Mouse (Mus musculus) forebrain, embryonic 15.5 days (tissue): Measurements from ENCODE around the gene Cmip. TPM values are rescaled to one million over a fixed set of nuclear protein-coding genes. Genes with fewer than 3 reads are reported as not detected.

ENCODE experiments used
- ATAC-seq: fragments of 200-750 bp; cut with Nextera tagmentation; replicated peaks from 2 replicates; pipeline ENCODE4 v1.8.0; 2017; ENCODE audit warnings: mild to moderate bottlenecking, moderate TSS enrichment, moderate library complexity
- H3K27ac ChIP-seq: fragments of 300-500 bp; sonication (generic); replicated peaks from 2 replicates; pipeline ENCODE4 v1.5.1; 2015; ENCODE audit warnings: mild to moderate bottlenecking, inconsistent platforms
- H3K27me3 ChIP-seq: fragments of 300-500 bp; sonication (generic); 2 replicates; pipeline ENCODE4 v1.6.1; 2015; ENCODE audit warnings: inconsistent platforms
- H3K36me3 ChIP-seq: fragments of 300-500 bp; sonication (generic); 2 replicates; pipeline ENCODE4 v1.6.1; 2015; ENCODE audit warnings: mild to moderate bottlenecking, inconsistent platforms
- H3K4me1 ChIP-seq: fragments of 300-500 bp; sonication (generic); 2 replicates; pipeline ENCODE4 v1.6.1; 2015; ENCODE audit warnings: inconsistent platforms
- H3K4me2 ChIP-seq: fragments of 300-500 bp; sonication (generic); replicated peaks from 2 replicates; pipeline ENCODE4 v1.6.1; 2015; ENCODE audit warnings: mild to moderate bottlenecking, inconsistent platforms
- H3K4me3 ChIP-seq: fragments of 300-500 bp; sonication (generic); 2 replicates; pipeline ENCODE4 v1.5.1; 2015; ENCODE audit warnings: mild to moderate bottlenecking, inconsistent platforms
- H3K9ac ChIP-seq: fragments of 300-500 bp; sonication (generic); replicated peaks from 2 replicates; pipeline ENCODE4 v1.6.1; 2015; ENCODE audit warnings: mild to moderate bottlenecking, inconsistent platforms
- H3K9me3 ChIP-seq: fragments of 300-500 bp; sonication (generic); 2 replicates; pipeline ENCODE4 v1.6.1; 2016; ENCODE audit warnings: inconsistent platforms
- WGBS: fragments of 180-500 bp; shearing (Covaris S2); methylation state at CpG from one replicate; pipeline ENCODE4 v1.1.7; 2015; ENCODE audit warnings: mixed read lengths; 5-methylcytosine and 5-hydroxymethylcytosine counted together
- polyA plus RNA-seq: library from polyadenylated mRNA; unstranded; fragments of >200 nt; fragmentation: Nextera tagmentation; extraction: Ambion mirVana; gene quantifications from 2 replicates; pipeline ENCODE4 v1.2.1, GENCODE M21; 2015

The Cmip gene
- polyA plus RNA-seq, 1 experiment from 2014 or later = 83.8 TPM

DNA sequence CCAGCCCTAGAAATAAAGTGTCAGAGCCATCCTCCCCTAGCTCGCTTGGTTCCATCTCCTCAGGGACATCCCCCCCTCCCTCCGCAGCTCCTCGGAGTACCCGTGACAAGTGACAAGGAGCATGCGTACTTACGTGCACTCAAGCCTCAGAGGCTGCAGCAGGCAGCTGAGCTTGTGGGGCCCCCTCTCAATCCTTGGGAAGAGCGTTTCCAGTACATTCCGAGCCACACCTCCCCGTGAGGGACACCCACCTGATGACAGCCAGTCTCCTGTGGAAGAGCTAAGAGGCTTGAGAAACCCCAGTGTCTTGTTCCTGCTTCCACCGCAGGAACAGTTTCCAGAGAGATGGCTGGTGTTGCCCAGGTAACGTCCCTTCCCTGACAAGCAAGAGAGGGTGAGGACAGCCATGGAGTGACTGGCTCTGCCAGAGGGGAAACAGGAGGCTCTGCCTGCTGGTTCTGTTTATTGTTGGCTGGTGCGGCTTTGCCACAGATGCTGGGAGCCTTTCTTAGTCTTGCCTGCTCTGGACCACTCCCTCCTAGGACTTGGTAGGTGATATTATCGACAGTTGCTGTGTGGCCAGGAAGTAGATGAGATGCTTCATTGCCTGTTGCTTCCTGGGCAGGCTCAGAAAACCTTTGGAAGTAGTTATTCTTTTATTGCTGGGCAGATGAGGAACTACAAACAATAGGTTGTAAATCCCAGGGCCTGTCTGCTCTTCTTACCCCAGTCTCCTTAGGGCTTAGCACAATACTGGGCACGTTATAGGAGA lies 147.0 kb downstream of the Cmip start:
- H3K4me1 ChIP-seq = peaks cover 42% of the 10 kb centered on the region
- no peaks in the 10 kb centered on the region for H3K36me3 ChIP-seq
- H3K27me3 ChIP-seq = no peaks in the 10 kb centered on the region
- 51% methylated on average over 14 of the region's 14 CpGs for WGBS
- no peak overlapping the region for H3K4me2 ChIP-seq
- peak overlapping the region; percentile 81 for H3K27ac ChIP-seq
- H3K9ac ChIP-seq = no peak overlapping the region
- ATAC-seq = no peak
- no peaks in the 10 kb centered on the region for H3K9me3 ChIP-seq
- H3K4me3 ChIP-seq = no peak overlapping the region

DNA sequence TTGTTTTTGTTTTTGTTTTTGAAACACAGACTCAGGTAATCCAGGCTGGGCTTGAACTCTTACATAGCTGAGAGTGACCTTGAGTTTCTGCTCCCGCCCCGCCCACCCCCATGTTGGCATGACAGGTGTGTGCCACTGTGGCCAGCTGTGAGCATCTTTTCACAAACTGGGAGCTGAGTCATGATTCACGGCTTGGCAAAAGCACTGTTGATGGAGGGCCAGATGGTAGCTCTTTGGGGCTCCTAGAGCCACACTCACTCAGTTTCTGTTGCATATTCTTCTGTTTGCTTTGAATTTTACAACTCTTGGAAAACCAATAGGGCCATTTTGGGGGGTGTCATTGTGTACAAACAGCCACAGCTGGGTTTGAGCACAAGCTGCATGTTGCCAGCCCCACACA lies 149.2 kb downstream of the Cmip start:
- no peaks in the 10 kb centered on the region for H3K9me3 ChIP-seq
- no peaks in the 10 kb centered on the region for H3K36me3 ChIP-seq
- peaks cover 41% of the 10 kb centered on the region for H3K4me1 ChIP-seq
- H3K4me2 ChIP-seq = no peak overlapping the region
- no peak overlapping the region for H3K4me3 ChIP-seq
- ATAC-seq = no peak
- no peak overlapping the region for H3K9ac ChIP-seq
- no peaks in the 10 kb centered on the region for H3K27me3 ChIP-seq
- H3K27ac ChIP-seq = no peak overlapping the region
- 85% methylated on average over 3 of the region's 3 CpGs for WGBS

DNA sequence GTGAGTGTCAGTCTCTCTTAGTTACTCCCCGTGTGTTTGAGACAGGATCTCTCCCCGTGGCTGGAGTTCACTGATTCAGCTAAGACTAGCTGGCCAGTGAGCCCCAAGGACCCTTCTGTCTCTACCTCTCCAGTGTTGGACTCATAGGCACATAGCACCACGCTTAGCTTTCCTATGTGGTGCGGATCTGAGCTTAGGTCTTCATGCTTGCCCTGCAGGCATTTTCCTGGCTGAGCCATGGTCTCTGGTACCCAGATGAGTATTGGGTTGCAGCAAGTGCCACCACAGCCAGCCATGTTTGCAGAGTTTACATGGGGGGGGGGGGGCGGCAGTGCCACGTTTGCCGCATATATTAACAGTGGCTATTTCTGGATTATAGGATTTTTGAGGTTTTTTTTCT lies 151.8 kb downstream of the Cmip start:
- WGBS = 81% methylated on average over 7 of the region's 7 CpGs
- H3K4me3 ChIP-seq = no peak overlapping the region
- no peak overlapping the region for H3K27ac ChIP-seq
- ATAC-seq = no peak
- no peak overlapping the region for H3K4me2 ChIP-seq
- no peaks in the 10 kb centered on the region for H3K36me3 ChIP-seq
- H3K4me1 ChIP-seq = peaks cover 18% of the 10 kb centered on the region
- no peaks in the 10 kb centered on the region for H3K9me3 ChIP-seq
- no peaks in the 10 kb centered on the region for H3K27me3 ChIP-seq
- H3K9ac ChIP-seq = no peak overlapping the region

GRCm38 (mm10) chr8:117409056-117409455 lies 152.2 kb downstream of the Cmip start:
- H3K4me2 ChIP-seq = no peak overlapping the region
- no peak for ATAC-seq
- no peaks in the 10 kb centered on the region for H3K27me3 ChIP-seq
- WGBS = 78% methylated on average over 7 of the region's 7 CpGs
- H3K4me3 ChIP-seq = no peak overlapping the region
- no peak overlapping the region for H3K9ac ChIP-seq
- peaks cover 13% of the 10 kb centered on the region for H3K4me1 ChIP-seq
- H3K36me3 ChIP-seq = no peaks in the 10 kb centered on the region
- H3K27ac ChIP-seq = no peak overlapping the region
- no peaks in the 10 kb centered on the region for H3K9me3 ChIP-seq

- Histone ChIP-seq H3K9me3 (no peaks in the 10 kb centered on the region), H3K4me1 (peaks cover 10% of the 10 kb centered on the region), H3K4me3 (no peak overlapping the region), H3K36me3 (no peaks in the 10 kb centered on the region), H3K9ac (no peak overlapping the region), H3K27me3 (no peaks in the 10 kb centered on the region), H3K27ac (no peak overlapping the region), H3K4me2 (no peak overlapping the region)
- WGBS = 73% methylated on average over 10 of the region's 10 CpGs
- no peak for ATAC-seq
Observed at GRCm38 (mm10) chr8:117410391-117410790, 153.5 kb downstream of the Cmip start.

DNA sequence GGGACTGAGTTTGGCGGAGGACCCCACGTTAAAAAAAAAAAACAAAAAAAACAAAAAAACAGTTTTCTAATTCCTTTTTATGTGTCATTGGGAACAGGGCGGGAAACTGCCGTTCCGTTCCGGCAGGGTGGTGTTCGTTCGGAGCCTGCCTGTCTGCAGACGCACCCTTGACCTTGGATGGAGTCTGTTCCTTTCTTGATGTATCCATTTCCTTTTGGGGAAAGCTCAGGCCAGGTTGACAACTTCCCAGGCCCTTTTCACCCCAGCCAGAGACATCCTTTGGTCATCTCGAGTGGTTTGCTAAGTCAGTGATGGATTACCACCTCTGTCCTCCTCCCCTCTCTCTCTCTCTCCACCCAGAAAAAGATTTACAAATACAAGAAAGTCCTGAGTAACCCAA lies 154.0 kb downstream of the Cmip start:
- Histone ChIP-seq H3K9me3 (no peaks in the 10 kb centered on the region), H3K4me3 (no peak overlapping the region), H3K4me2 (no peak overlapping the region), H3K27me3 (no peaks in the 10 kb centered on the region), H3K36me3 (no peaks in the 10 kb centered on the region), H3K9ac (no peak overlapping the region), H3K4me1 (peaks cover 10% of the 10 kb centered on the region), H3K27ac (no peak overlapping the region)
- ATAC-seq = no peak
- WGBS = 89% methylated on average over 10 of the region's 10 CpGs

GRCm38 (mm10) chr8:117412232-117412631 lies 155.4 kb downstream of the Cmip start:
- ATAC-seq = no peak
- no peak overlapping the region for H3K27ac ChIP-seq
- no peak overlapping the region for H3K9ac ChIP-seq
- no peaks in the 10 kb centered on the region for H3K9me3 ChIP-seq
- WGBS = 89% methylated on average over 10 of the region's 10 CpGs
- peaks cover 7% of the 10 kb centered on the region; the same call in 1 of the 2 replicates for H3K36me3 ChIP-seq
- peaks cover 10% of the 10 kb centered on the region for H3K4me1 ChIP-seq
- no peak overlapping the region for H3K4me3 ChIP-seq
- no peaks in the 10 kb centered on the region for H3K27me3 ChIP-seq
- H3K4me2 ChIP-seq = no peak overlapping the region

DNA sequence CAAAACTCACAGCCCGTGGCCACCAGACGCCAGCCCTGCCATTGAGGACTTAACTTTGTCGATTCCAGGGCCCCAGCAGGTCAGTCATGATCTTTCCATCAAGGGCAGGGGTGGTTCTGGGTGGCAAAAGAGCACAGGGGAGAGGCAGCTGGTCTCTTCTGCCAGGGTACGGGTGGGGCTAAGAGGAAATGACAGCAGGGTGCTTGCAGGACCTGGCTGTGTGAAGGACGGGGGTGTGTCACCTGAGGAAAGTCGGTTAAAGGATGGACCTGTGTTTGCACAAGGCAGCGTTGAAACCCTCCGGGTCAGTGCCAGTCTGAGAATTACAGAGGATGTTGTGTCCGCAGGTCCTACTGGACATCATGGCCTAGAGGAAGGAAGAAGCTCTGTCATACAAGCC lies 161.0 kb downstream of the Cmip start:
- Histone ChIP-seq H3K27me3 (no peaks in the 10 kb centered on the region), H3K4me1 (peaks cover 12% of the 10 kb centered on the region), H3K4me3 (no peak overlapping the region), H3K27ac (no peak overlapping the region), H3K4me2 (no peak overlapping the region), H3K9me3 (no peaks in the 10 kb centered on the region), H3K36me3 (peaks cover 7% of the 10 kb centered on the region; the same call in 1 of the 2 replicates), H3K9ac (no peak overlapping the region)
- 95% methylated on average over 9 of the region's 9 CpGs for WGBS
- no peak for ATAC-seq

DNA sequence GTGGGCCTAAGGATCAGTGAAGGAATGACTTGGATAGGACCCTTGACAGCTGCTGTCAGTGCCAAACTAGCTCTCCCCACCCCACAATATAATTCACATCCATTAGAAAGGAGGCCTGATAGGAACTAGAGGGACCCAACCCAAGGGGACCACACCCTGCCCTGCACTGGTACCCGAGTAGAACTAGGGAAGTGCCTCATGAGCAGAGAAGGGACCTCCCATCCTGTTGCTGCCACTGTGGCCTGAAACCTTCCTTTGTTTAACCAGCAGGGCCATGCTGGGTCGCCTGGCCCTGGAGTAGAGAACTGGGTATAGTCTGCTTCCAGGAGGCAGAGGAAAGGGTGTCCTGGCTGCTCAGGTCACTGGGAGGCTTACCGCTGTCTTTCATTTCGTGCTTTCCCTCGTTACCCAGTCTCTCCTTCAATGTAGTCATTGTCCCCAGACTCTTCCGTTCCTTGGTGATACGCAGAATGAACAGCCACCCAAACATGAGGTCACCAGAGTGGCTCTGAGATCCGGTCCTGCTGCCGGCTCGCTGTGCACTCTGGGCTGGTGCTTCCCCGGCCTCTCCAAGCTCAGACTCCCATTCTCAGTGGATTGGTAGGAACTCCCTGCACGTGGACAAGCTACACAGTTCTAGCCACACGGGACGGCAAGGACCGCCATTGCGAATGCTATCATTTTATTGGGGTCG lies 164.1 kb downstream of the Cmip start:
- H3K9ac ChIP-seq = no peak overlapping the region
- peaks cover 18% of the 10 kb centered on the region; the same call in 1 of the 2 replicates for H3K36me3 ChIP-seq
- H3K27me3 ChIP-seq = no peaks in the 10 kb centered on the region
- no peak overlapping the region for H3K4me3 ChIP-seq
- no peak overlapping the region for H3K27ac ChIP-seq
- H3K4me1 ChIP-seq = peaks cover 21% of the 10 kb centered on the region
- ATAC-seq = no peak
- H3K4me2 ChIP-seq = no peak overlapping the region
- no peaks in the 10 kb centered on the region for H3K9me3 ChIP-seq
- 83% methylated on average over 17 of the region's 17 CpGs for WGBS

DNA sequence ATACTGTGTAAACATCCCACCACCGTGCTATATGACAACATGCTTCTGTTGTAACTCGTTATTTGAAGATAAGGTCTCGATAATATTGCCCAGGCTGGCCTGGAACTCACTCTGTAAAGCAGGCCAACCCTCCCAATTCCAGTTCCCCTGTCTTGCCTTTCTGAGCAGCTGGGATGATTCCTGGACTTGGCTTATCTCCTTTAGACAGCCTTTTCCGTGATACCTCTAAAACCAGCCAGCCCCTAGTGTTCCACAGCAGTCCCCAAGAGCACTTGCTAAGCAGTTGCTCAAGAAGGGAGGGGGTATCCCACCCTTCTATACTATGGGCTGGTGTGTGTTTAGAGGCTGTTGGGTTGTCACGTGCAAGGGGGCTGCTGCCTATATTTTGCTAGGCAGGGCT lies 165.0 kb downstream of the Cmip start:
- peaks cover 16% of the 10 kb centered on the region; the same call in 1 of the 2 replicates for H3K36me3 ChIP-seq
- H3K27ac ChIP-seq = peak overlapping the region; percentile 39; the same call in 1 of the 2 replicates
- ATAC-seq = no peak
- H3K4me3 ChIP-seq = no peak overlapping the region
- H3K9me3 ChIP-seq = no peaks in the 10 kb centered on the region
- H3K4me2 ChIP-seq = no peak overlapping the region
- no peaks in the 10 kb centered on the region for H3K27me3 ChIP-seq
- WGBS = 69% methylated on average over 5 of the region's 5 CpGs
- H3K9ac ChIP-seq = no peak overlapping the region
- H3K4me1 ChIP-seq = peaks cover 21% of the 10 kb centered on the region

- no peaks in the 10 kb centered on the region for H3K9me3 ChIP-seq
- no peak overlapping the region for H3K9ac ChIP-seq
- no peaks in the 10 kb centered on the region for H3K27me3 ChIP-seq
- H3K36me3 ChIP-seq = peaks cover 16% of the 10 kb centered on the region; the same call in 1 of the 2 replicates
- H3K4me1 ChIP-seq = peaks cover 21% of the 10 kb centered on the region
- peak overlapping the region; percentile 39; the same call in 1 of the 2 replicates for H3K27ac ChIP-seq
- WGBS = 69% methylated on average over 6 of the region's 6 CpGs
- ATAC-seq = no peak
- no peak overlapping the region for H3K4me3 ChIP-seq
- H3K4me2 ChIP-seq = no peak overlapping the region
Observed at GRCm38 (mm10) chr8:117422343-117422742, 165.5 kb downstream of the Cmip start.

DNA sequence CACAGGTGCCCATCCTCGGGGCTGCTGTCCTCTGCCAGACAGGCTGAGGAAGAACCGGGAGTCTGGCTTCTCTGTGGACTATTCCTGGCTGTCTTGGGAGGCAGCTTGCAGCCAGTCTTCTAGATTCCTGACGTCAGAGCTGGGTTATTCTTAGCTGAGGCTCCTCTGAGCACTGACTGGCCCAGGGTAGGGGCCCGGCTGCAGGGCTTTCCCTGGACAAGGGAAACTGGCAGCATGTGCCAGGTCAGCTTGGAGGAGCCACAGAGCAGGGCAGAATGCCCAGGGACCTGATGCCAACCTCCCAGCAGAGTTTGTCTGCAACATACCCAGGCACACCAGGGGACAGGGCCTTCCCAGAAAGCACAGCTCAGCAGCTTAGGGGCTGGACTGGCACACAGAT lies 166.2 kb downstream of the Cmip start:
- Histone ChIP-seq H3K27ac (peak overlapping the region; percentile 47), H3K9ac (no peak overlapping the region)
- ATAC-seq = peak; percentile 69

More for the DNA sequence above, 166.2 kb downstream of the Cmip start:
- WGBS = 59% methylated on average over 4 of the region's 4 CpGs
- Histone ChIP-seq H3K36me3 (peaks cover 20% of the 10 kb centered on the region; the same call in 1 of the 2 replicates), H3K4me3 (no peak overlapping the region), H3K27me3 (no peaks in the 10 kb centered on the region), H3K4me1 (peaks cover 21% of the 10 kb centered on the region), H3K4me2 (no peak overlapping the region), H3K9me3 (no peaks in the 10 kb centered on the region)
